Mouse (Mus musculus) lung, embryonic 16.5 days (tissue): ENCODE results near the gene Lca5l. TPM values are rescaled to one million over a fixed set of nuclear protein-coding genes. Genes with fewer than 3 reads are reported as not detected.

ENCODE experiments used
- ATAC-seq: fragments of 200-750 bp; cut with Nextera tagmentation; 2 replicates; pipeline ENCODE4 v1.8.0; 2017; ENCODE audit warnings: low read depth, mild to moderate bottlenecking, moderate library complexity
- H3K27ac ChIP-seq: fragments of 300-500 bp; sonication (generic); 2 replicates; pipeline ENCODE4 v1.5.1; 2014; ENCODE audit warnings: mild to moderate bottlenecking, control low read depth, low read length
- H3K27me3 ChIP-seq: fragments of 300-500 bp; sonication (generic); 2 replicates; pipeline ENCODE4 v1.6.1; 2014; ENCODE audit warnings: low read depth, low read length, mixed read lengths; ENCODE audit not compliant: control insufficient read depth, insufficient read depth
- H3K36me3 ChIP-seq: fragments of 300-500 bp; sonication (generic); 2 replicates; pipeline ENCODE4 v1.6.1; 2014; ENCODE audit warnings: low read length; ENCODE audit not compliant: control insufficient read depth, insufficient read depth
- H3K4me1 ChIP-seq: fragments of 300-500 bp; sonication (generic); replicated peaks from 2 replicates; pipeline ENCODE4 v1.6.1; 2014; ENCODE audit warnings: low read length, mixed read lengths; ENCODE audit not compliant: control insufficient read depth, insufficient read depth
- H3K4me2 ChIP-seq: fragments of 300-500 bp; sonication (generic); 2 replicates; pipeline ENCODE4 v1.6.1; 2014; ENCODE audit warnings: low read depth, low read length, control low read depth
- H3K4me3 ChIP-seq: fragments of 300-500 bp; sonication (generic); 2 replicates; pipeline ENCODE4 v1.5.1; 2014; ENCODE audit warnings: mild to moderate bottlenecking, low read length, control low read depth
- H3K9ac ChIP-seq: fragments of 300-500 bp; sonication (generic); 2 replicates; pipeline ENCODE4 v1.6.1; 2014; ENCODE audit warnings: low read length, control low read depth
- H3K9me3 ChIP-seq: fragments of 300-500 bp; sonication (generic); 2 replicates; pipeline ENCODE4 v1.6.1; 2016; ENCODE audit warnings: low read length; ENCODE audit not compliant: control insufficient read depth
- WGBS: fragments of 180-500 bp; shearing (Covaris S2); extraction: QIAGEN DNeasy Blood & Tissue Kit; methylation state at CpG from one replicate; pipeline ENCODE4 v1.1.7; 2014; 5-methylcytosine and 5-hydroxymethylcytosine counted together
- polyA plus RNA-seq: library from polyadenylated mRNA; unstranded; fragments of >200 nt; fragmentation: Nextera tagmentation; extraction: Ambion mirVana; gene quantifications from 2 replicates; pipeline ENCODE4 v1.2.1, GENCODE M21; 2015

Lca5l gene
- polyA plus RNA-seq, 1 experiment from 2014 or later: 0.93 TPM

DNA sequence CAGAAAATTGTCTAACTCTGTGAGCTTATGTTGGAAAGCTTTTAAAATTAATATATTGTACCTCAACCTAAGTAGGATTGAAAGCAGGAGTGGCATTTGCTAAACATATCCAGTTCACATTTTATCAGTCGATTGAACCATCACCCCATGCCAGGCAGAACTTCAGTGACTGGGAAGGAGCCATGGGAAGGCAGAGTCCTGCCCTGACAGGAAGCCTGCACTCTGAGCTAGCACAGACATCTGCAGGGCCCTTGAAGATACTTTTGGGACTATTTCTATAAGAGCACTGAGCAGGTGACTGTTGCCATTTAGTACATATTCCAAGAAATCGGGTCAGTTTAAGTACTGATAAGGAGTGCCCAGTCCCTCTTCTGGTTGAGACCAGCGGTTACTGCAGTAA lies 29.9 kb upstream of the Lca5l start:
- no peak for ATAC-seq
- Histone ChIP-seq H3K4me3 (no peak overlapping the region), H3K4me1 (no peaks in the 10 kb centered on the region), H3K27me3 (no peaks in the 10 kb centered on the region), H3K4me2 (no peak overlapping the region), H3K27ac (no peak overlapping the region), H3K9ac (no peak overlapping the region), H3K9me3 (no peaks in the 10 kb centered on the region), H3K36me3 (no peaks in the 10 kb centered on the region)
- WGBS: 62% methylated on average over 3 of the region's 3 CpGs

DNA sequence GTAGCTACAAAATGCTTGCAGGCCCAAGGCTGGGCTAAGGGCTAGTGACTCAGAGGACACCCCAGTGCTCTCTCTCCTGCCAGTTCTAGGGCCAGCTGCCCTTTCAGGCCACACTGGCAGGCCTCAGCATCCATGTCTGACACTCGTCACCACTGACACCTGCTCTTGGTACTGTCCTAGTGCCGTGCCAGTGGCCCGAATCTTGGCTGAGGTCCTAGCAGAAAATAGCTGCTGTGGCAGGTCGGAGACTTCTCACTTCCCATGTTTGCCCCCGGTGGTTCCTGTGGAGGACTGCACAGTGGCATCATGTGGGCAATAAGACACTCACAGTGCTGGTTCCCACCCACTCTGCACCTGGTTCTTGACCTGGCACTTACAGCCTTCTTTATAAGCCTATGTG lies 29.4 kb upstream of the Lca5l start:
- no peaks in the 10 kb centered on the region for H3K4me1 ChIP-seq
- H3K27me3 ChIP-seq: no peaks in the 10 kb centered on the region
- no peak overlapping the region for H3K9ac ChIP-seq
- H3K36me3 ChIP-seq: no peaks in the 10 kb centered on the region
- no peak overlapping the region for H3K27ac ChIP-seq
- H3K4me3 ChIP-seq: no peak overlapping the region
- H3K4me2 ChIP-seq: no peak overlapping the region
- WGBS: 60% methylated on average over 5 of the region's 5 CpGs
- ATAC-seq: no peak
- no peaks in the 10 kb centered on the region for H3K9me3 ChIP-seq

DNA sequence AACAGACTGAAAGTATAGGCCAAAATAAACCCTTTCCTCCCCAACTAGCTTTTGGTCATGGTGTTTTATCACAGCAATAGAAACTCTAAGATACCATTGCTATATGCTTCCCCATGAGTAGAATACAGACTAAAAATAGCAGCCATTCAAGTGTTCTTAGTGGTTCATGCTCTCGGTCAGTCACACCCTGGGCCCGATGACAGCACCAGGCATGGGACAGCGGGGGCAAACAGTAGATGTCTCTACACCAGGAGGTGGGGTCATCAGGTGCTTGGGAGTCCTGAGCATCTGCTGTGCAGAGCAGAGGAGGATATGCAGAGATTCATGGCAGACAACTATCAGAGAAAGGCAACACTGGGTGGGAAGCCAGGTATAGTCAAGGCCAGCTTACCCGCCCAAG lies 21.0 kb upstream of the Lca5l start:
- Histone ChIP-seq H3K27ac (no peak overlapping the region), H3K4me2 (no peak overlapping the region), H3K4me3 (no peak overlapping the region), H3K4me1 (peaks cover 7% of the 10 kb centered on the region; the same call in 1 of the 2 replicates), H3K9ac (no peak overlapping the region), H3K36me3 (no peaks in the 10 kb centered on the region), H3K27me3 (no peaks in the 10 kb centered on the region), H3K9me3 (no peaks in the 10 kb centered on the region)
- 86% methylated on average over 4 of the region's 4 CpGs for WGBS
- ATAC-seq: no peak

DNA sequence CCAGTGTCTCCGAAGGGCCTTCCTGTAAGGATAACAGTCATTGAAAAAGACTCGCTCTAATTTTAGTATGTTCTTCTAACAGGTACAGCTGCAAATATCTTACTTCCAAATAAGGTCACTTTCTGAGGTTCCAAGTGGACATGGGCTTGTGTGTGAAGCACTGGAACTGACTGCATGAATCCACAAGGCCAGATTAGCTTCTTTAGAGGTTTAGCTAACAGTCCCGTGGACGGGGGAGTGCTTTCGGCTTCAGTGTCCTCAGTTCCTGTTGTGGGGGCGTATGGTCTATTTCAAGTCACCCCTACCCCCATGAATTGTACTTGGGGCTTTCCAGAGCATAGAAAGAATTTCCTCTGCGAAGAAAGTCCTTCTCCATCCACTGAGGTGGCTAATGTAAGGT lies 18.8 kb upstream of the Lca5l start:
- Histone ChIP-seq H3K9me3 (no peaks in the 10 kb centered on the region), H3K4me1 (peaks cover 12% of the 10 kb centered on the region; the same call in 1 of the 2 replicates), H3K36me3 (no peaks in the 10 kb centered on the region), H3K4me3 (no peak overlapping the region), H3K4me2 (no peak overlapping the region), H3K27ac (no peak overlapping the region), H3K27me3 (no peaks in the 10 kb centered on the region), H3K9ac (no peak overlapping the region)
- 79% methylated on average over 7 of the region's 7 CpGs for WGBS
- ATAC-seq: no peak

DNA sequence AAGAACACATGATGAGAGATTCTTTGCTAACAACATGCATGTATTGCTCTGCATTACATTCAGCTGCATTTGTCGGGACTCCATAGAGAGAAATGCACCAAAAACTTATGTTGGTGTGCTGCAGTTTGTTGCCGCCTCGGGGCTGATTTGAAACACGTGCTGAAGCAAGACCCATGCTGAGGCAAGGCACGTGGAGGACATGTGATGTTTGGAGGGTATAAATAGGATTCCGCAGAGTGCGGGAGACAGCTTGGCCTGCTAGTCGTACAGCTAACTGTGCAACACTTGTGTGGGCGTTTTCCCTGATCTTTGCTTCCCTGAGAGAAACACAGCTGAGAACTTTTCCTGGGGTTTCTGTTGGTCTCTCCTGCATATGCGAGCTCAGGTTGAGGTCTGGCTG lies 17.7 kb upstream of the Lca5l start:
- Histone ChIP-seq H3K4me1 (peaks cover 12% of the 10 kb centered on the region; the same call in 1 of the 2 replicates), H3K9ac (no peak overlapping the region)

DNA sequence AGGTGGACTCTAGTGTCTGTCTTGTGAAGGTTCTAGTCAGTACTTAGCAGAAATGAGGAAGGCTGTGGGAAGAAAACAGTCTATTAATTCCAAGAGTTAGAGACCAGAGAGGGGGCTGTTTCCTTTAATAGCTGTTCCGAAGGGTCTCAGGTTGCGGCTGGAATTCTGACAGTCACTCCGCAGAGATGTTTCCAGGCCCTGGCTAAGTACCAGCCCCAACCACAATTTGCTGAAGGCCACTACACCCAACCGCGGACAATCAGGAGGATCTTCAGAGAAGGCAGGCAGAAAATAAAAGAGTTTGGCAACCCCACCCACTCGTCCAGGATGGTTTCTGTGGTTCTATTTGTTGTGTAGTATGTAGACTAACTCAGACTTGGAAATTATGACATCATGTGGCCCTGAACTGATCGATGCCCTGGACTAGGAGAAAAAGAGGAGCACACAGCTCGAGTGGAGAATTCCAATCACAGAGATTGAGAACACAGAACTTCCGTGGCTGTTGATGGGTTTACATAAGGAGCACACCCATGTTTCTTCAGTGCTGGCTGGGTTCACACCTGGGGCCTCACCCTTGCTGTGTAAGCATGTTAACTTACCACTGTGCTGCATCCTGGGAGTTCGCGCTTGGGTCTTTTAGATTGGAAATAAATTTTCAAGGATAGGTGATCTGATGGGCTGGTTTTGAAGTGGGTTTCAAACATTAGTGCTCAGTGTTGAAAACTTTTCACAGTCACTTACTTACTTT lies 9.6 kb upstream of the Lca5l start:
- H3K9ac ChIP-seq: no peak overlapping the region
- peaks cover 7% of the 10 kb centered on the region for H3K4me1 ChIP-seq
- H3K4me2 ChIP-seq: no peak overlapping the region
- no peak for ATAC-seq
- H3K4me3 ChIP-seq: no peak overlapping the region
- no peaks in the 10 kb centered on the region for H3K36me3 ChIP-seq
- 67% methylated on average over 11 of the region's 11 CpGs for WGBS
- H3K9me3 ChIP-seq: no peaks in the 10 kb centered on the region
- no peaks in the 10 kb centered on the region for H3K27me3 ChIP-seq
- no peak overlapping the region for H3K27ac ChIP-seq

More for the DNA sequence above, 17.7 kb upstream of the Lca5l start:
- Histone ChIP-seq H3K9me3 (no peaks in the 10 kb centered on the region), H3K36me3 (no peaks in the 10 kb centered on the region), H3K4me3 (no peak overlapping the region), H3K27ac (no peak overlapping the region), H3K4me2 (no peak overlapping the region), H3K27me3 (no peaks in the 10 kb centered on the region)
- 83% methylated on average over 10 of the region's 10 CpGs for WGBS
- ATAC-seq: no peak

DNA sequence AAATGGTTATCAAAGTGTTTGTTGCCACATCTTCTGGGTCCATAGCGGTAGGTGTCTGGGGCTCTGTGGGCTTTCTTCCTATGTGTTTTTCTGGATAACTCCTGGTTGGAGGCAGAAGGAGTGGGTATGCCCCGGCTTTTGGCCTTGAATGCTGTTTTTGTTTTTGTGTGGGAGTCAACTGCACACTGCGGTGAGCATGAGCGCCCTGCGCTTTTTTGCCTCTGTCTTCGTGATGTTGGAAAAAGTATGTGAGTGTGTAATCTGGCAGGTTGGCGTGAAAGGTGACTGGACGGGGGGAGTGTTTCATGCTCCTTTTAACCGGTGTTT lies 8.6 kb upstream of the Lca5l start:
- Histone ChIP-seq H3K36me3 (no peaks in the 10 kb centered on the region), H3K4me1 (peaks cover 7% of the 10 kb centered on the region), H3K4me3 (peak overlapping the region; percentile 37), H3K4me2 (peak overlapping the region; percentile 56), H3K9me3 (no peaks in the 10 kb centered on the region), H3K9ac (peak overlapping the region; percentile 51; the same call in 1 of the 2 replicates), H3K27me3 (no peaks in the 10 kb centered on the region), H3K27ac (no peak overlapping the region)
- ATAC-seq: no peak
- WGBS: 31% methylated on average over 9 of the region's 9 CpGs

DNA sequence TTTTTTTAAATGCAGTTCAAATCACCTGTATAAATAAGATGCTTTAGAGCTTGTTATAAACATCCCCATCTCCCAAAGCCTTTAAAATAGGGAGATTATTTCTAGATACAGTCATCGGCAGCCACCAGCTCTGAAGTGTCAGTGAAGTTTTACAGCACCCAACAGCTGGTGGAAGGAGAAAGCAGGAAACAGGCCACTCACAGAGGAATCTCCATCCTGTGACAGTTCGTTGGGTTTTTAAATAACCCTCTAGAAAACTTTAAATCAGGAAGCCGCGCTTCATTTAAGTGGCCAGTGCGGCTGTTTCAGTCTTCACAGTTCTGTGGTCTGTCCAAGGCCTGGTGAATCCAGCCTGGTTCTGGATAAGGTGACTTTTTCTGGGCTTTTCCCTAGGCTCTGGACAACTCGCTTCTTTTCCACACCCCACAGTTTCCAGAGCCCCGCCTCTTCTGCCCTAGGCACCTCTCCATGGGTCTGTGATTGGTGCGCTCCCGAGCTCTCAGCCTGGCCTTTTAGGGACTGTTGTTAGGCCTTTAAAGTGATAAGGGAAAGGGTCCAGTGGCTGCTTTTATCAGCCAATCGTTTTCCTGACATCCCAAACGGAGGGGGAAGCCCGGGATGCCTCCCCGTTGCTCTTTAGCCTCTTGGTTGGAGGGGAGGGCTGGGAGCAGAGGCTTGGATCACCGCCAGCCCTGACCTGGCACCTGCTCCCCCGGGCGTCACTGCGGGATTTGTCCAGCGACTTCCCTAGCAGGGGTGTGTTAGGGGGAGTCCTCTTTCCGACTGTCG lies 8.0 kb upstream of the Lca5l start, which contains the start of gene Sh3bgr:
Gene Sh3bgr, plus strand, starts transcription at position 538 of the 789 bp plus-strand sequence.
- Histone ChIP-seq H3K27me3 (no peaks in the 10 kb centered on the region), H3K9ac (peak within 1 kb of the TSS; percentile 51), H3K4me3 (peak within 1 kb of the TSS; percentile 37), H3K27ac (no peak within 1 kb of the TSS), H3K36me3 (no peaks in the 10 kb centered on the region), H3K9me3 (no peaks in the 10 kb centered on the region), H3K4me2 (peak within 1 kb of the TSS; percentile 56), H3K4me1 (peaks cover 7% of the 10 kb centered on the region)
- WGBS: 1% methylated on average over 20 of the region's 20 CpGs
- peak; percentile 95 for ATAC-seq

DNA sequence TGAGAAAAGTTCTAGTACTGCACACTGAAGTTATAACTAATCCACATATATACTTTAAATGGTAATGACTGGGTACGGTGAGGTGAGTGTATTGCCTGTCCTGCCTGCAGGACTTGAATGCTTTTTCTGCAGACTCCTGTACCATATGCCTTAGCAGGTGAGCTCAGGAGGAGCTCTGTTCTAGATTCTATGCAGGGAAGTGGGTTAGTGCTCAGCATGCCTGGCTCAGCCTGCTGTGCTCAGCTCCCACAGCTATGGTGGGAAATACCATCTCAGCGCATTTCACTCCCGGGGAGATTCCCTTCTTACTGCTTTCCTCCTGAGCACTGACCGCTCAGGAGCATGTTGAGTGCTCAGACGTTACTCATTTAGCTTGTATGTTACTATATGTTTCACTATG lies 4.5 kb downstream of the Lca5l start:
- Histone ChIP-seq H3K4me1 (0 out of 2 replicates have a peak, but pooled peaks cover 2% of the 10 kb centered on the region), H3K9ac (no peak overlapping the region), H3K4me3 (no peak overlapping the region), H3K27ac (no peak overlapping the region), H3K4me2 (no peak overlapping the region), H3K36me3 (no peaks in the 10 kb centered on the region), H3K27me3 (no peaks in the 10 kb centered on the region), H3K9me3 (no peaks in the 10 kb centered on the region)
- WGBS: 85% methylated on average over 5 of the region's 5 CpGs
- ATAC-seq: no peak
